Mouse (Mus musculus): ENCODE results near the gene Asb6.

Gene Asb6

DNA sequence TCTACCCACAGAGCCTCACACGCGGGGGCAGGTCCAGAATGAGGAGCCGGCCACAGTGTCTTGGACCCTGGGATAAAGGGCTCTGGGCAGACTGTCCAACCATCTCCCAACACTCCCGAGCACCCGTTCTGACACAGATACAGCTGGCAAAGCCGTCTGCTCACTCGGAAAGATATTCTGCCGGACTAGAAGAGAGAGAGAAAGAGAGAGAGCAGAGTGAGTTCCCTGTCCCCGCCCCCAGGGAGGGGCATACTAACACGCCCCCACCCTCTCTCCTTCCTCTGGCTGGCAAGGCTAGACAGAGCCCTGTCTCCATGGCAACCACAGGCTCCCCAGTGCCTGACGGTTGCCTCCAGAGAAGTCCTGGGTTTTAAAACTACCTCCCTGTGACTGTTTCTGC is 33.8 kb downstream of the Asb6 start:
- DNase-seq (ENCODE audit: low spot score in 2 of 2) = peak in 1 of 2 experiments; percentile 36

DNA sequence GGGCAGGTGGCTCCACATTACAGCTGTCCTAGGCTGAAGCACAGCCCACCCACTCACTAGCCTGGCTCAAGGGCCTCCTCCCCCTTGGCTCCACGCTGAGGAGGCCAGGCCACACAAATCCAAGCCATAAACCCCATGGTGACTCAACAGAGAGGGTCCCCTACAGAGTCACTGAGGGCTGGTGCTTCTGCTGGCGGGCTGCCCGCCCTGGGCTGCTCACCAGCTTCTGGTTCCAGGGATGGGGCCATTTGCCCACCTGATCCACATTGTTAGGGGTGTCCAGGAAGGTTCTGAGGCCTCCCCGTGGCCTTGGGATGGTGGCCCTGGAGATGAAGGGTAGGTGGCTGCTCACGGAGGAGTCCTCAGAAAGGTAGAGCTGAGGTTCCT is 34.3 kb downstream of the Asb6 start:
- DNase-seq (ENCODE audit: low spot score in 2 of 2) = no peak

DNA sequence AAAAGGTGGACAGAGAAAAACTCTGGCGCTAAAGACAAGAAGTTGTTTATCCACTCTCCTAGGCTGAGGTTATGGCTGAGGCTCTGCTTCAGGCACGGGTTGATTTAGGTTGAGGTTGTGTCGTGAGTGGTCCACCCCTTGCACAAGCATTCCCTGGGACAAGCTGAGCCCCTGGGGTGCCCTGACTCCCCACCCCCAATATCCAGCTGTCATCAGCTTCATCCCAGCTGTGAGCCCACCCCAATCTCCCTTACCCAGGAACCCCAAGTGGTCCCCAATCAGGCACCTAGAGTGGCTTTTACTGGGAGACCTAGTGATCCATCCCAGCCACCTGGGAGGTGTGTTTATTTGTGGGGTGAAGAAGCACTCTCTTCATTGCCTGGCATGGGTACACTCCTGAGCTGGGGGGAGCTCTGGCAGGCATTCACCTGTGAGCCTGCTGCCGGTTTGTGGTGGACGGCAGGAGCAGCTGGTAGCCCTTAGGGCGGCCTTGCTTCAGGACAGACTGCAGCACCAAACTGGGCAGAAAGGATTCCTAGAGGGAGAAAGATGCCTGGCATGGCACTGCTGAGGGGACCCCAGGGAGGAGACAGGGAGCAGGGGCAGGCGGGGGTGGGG is 34.8 kb downstream of the Asb6 start:
- DNase-seq (ENCODE audit: low spot score in 2 of 2) = no peak

- DNase-seq (ENCODE audit: low spot score in 2 of 2) = peak; percentile 83 to 90
These were observed 35.7 kb downstream of the Asb6 start for GRCm38 (mm10) chr2:30794179-30795108.

GRCm38 (mm10) chr2:30792061-30792460 is 38.1 kb downstream of the Asb6 start:
- no peak for DNase-seq (ENCODE audit: low spot score in 2 of 2)

DNA sequence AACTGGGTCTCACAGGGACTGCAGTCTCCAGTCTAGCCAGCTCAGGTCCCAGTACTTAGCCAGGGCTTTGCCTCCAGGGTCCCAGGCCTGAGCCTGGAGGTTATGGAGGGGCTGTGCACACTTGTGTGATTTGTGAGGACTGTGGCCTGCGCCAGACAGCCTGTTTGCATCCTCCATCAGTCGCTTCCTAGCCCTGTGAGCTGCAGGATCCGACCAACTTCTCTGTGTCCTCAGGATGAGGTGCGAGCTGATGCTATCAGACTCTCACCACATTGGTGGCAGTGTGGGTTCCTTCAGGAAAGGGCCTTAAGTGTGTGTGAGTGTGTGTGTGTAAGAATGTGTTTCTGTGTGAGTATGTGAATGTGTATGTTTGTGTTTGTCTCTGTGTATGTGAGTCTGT is 42.7 kb downstream of the Asb6 start:
- no peak for DNase-seq (ENCODE audit: low spot score in 2 of 2)

GRCm38 (mm10) chr2:30784078-30784994 is 45.8 kb downstream of the Asb6 start:
- DNase-seq (ENCODE audit: low spot score in 2 of 2) = no peak

DNA sequence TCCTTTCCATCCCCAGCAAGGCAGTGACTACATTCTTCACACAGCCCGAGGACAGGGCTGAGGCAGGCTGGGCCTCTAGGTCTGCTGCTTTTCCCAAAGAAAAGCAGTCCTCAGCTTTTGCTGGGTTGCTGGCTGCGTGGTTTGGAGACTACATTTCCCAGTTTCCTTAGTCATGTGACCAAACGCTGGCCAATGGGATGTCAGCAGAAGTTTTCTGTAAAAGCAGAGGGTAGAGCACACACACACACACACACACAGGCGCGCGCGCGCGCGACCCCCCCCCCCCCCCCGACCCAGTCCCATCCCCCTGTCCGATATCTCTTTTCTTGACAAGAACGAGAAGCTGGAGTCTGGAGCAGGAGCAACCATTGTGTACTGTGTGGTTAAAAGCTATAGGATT is 46.8 kb downstream of the Asb6 start:
- no peak for DNase-seq (ENCODE audit: low spot score in 2 of 2)

- no peak for DNase-seq (ENCODE audit: low spot score in 2 of 2)
These were observed 47.5 kb downstream of the Asb6 start for GRCm38 (mm10) chr2:30782312-30783290.

GRCm38 (mm10) chr2:30779241-30779640 is 50.9 kb downstream of the Asb6 start:
- no peak for DNase-seq (ENCODE audit: low spot score in 2 of 2)

GRCm38 (mm10) chr2:30778235-30778634 is 51.9 kb downstream of the Asb6 start:
- DNase-seq (ENCODE audit: low spot score in 2 of 2) = no peak

- DNase-seq (ENCODE audit: low spot score in 2 of 2) = no peak
These were observed 52.9 kb downstream of the Asb6 start for GRCm38 (mm10) chr2:30777266-30777665.

DNA sequence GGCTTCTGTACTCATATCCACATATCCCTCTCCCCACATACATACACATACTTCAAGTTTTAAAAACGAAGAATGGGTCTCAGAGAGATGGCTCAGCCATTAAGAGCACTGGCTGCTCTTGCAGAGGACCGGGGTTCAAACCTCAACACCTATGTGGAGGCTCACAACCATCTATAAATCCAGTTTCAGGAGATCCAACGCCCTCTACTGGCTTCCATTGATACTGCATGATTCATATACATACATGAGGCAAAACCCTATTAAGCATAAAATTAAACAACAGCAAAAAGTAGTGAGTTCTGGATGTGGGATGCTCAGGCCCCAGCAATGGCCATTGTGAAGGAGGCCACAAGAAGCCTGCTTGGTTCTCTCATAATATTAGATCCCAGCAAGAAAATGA is 54.2 kb downstream of the Asb6 start:
- DNase-seq (ENCODE audit: low spot score in 2 of 2) = no peak

- no peak for DNase-seq (ENCODE audit: low spot score in 2 of 2)
These were observed 56.7 kb downstream of the Asb6 start for GRCm38 (mm10) chr2:30773313-30774005.
